Mouse (Mus musculus): ENCODE results near the gene Scamp4.
A peak's percentile ranks its signal among the peaks of the same experiment; 100 is the strongest.

GRCm38 (mm10) chr10:80664197-80665015, 61.7 kb downstream of the Scamp4 start:
- TF ChIP-seq POLR2A (IDR thresholded peaks at IDR 0.05; ENCODE audit: low read depth, low read length) (peak; percentile 20; the same call in 1 of the 2 replicates), NRF1 (IDR thresholded peaks at IDR 0.05; ENCODE audit: low read depth, low read length) (no peak), UBTF (IDR thresholded peaks at IDR 0.05; ENCODE audit: low read depth, low read length) (no peak), CHD1 (IDR thresholded peaks at IDR 0.05; ENCODE audit: low read depth, low read length) (no peak), HCFC1 (IDR thresholded peaks at IDR 0.05; ENCODE audit: low read depth, low read length) (no peak), MAZ (IDR thresholded peaks at IDR 0.05; ENCODE audit: low read depth, low read length) (no peak)
